Mouse (Mus musculus) c-Kit-positive CD71-positive TER-119-positive erythroid progenitor cells, embryonic 14.5 days (primary cell): ENCODE measurements around the gene Zranb2.

Source experiments
- DNase-seq: peaks from one replicate; pipeline ENCODE4 v3.0.0-alpha.2; 2013; ENCODE audit warnings: low spot score

Zranb2 gene

GRCm38 (mm10) chr3:157578469-157579170 lies 44.7 kb downstream of the Zranb2 start:
- DNase-seq = no peak

DNA sequence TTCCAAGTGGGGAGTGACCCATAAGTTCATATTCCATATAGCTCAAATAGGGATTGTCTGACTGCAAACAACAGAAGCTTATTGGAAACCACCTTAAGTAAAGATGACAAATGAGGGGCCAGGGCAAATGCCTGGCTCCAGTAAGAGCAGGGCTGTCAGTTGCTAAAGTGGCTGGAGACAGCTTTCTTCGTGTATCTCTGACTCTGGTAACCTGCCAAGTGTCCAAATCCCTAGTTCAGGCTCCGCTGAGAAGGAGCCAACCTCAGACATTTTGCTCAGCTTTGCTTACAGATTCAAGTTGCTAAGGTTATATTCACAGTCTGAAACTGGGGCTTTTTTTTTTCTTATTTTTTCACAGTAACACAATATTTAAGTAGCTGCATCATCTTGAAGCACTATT lies 45.4 kb downstream of the Zranb2 start:
- DNase-seq = no peak

- DNase-seq = peak; percentile 26
These were observed 46.3 kb downstream of the Zranb2 start for GRCm38 (mm10) chr3:157580299-157580698.

- no peak for DNase-seq
These were observed 47.8 kb downstream of the Zranb2 start for GRCm38 (mm10) chr3:157581755-157582154.

DNA sequence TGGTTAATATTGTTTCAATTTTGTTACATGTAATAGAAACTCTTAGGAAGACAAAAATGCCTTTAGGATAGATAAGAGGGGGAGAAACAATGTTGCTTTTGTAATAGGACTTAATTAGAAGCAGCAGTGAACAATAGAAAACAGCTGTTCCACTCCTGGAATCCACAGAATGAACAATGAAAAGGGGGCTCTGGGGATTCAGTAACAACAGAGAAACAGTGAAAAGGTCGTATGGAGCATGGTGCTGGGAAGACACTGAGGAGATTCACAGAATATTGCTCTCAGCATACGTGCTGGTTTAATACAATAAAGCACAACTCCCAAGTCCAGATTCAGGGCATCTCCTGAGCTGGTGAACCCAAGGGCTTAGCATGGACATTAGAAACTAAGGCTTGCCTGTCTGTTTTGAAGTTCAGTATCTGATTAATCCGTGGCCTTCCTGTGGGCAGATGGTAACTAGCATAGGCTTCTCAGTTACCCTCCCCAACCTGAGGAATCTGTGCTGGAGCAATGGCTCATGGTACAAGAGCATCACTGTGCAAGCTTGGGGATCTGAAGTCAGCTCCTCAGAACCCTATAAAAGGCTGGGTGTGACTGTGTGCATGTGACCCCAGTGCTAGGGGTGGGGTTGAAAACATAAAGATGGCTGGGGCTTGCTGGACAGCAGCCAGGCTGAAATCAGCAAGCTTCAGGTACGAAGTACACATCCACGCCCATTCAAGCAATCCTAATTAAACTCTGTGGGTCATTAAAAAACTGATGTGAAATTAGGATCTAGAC lies 48.9 kb downstream of the Zranb2 start:
- no peak for DNase-seq

DNA sequence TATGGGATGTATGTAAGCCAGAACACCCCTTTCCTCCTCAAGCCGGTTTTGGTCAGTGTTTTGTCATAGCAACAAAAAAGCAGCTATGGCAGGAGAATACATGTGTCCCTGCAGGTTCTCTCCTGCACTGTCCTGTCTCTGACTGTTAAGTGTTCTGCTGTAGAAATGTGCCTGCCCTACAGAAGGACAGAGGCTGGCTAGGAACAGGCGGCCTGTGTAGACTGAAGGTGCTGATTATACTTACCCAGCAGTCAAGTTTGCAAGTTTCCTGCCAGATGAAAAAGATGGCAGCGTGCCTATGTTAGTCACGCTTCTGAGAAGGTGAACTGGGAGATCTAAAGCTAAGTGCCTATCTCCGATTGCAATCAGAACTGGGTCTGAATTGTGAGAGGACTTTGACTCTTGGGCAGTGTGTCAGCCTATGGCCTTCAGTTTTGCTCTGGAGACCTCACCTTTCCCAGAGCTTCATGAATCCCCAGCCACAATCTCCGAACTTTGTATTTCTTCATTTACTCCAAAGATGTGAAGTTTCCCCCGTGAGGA lies 63.9 kb downstream of the Zranb2 start:
- DNase-seq = no peak
